Mouse (Mus musculus): ENCODE measurements around the gene Prmt3.

The Prmt3 gene

GRCm38 (mm10) chr7:49797171-49797570 is 19.0 kb downstream of the Prmt3 start:
- DNase-seq (ENCODE audit: low read depth, low spot score): no peak

GRCm38 (mm10) chr7:49803511-49803910 is 25.4 kb downstream of the Prmt3 start:
- DNase-seq (ENCODE audit: low read depth, low spot score): no peak

- no peak for DNase-seq (ENCODE audit: low read depth, low spot score)
Measured at GRCm38 (mm10) chr7:49804638-49805165, 26.6 kb downstream of the Prmt3 start.

- DNase-seq (ENCODE audit: low read depth, low spot score): no peak
Measured at GRCm38 (mm10) chr7:49805618-49806017, 27.5 kb downstream of the Prmt3 start.

- no peak for DNase-seq (ENCODE audit: low read depth, low spot score)
Measured at GRCm38 (mm10) chr7:49807093-49807682, 29.0 kb downstream of the Prmt3 start.

GRCm38 (mm10) chr7:49807846-49808622 is 29.9 kb downstream of the Prmt3 start:
- no peak for DNase-seq (ENCODE audit: low read depth, low spot score)

GRCm38 (mm10) chr7:49809100-49809499 is 31.0 kb downstream of the Prmt3 start:
- DNase-seq (ENCODE audit: low read depth, low spot score): no peak

- DNase-seq (ENCODE audit: low read depth, low spot score): no peak
Measured at GRCm38 (mm10) chr7:49809562-49809961, 31.4 kb downstream of the Prmt3 start.

GRCm38 (mm10) chr7:49811346-49811745 is 33.2 kb downstream of the Prmt3 start:
- DNase-seq (ENCODE audit: low read depth, low spot score): no peak

- no peak for DNase-seq (ENCODE audit: low read depth, low spot score)
Measured at GRCm38 (mm10) chr7:49819393-49819792, 41.2 kb downstream of the Prmt3 start.

GRCm38 (mm10) chr7:49821370-49821769 is 43.2 kb downstream of the Prmt3 start:
- no peak for DNase-seq (ENCODE audit: low read depth, low spot score)

GRCm38 (mm10) chr7:49822028-49822427 is 43.9 kb downstream of the Prmt3 start:
- no peak for DNase-seq (ENCODE audit: low read depth, low spot score)

- no peak for DNase-seq (ENCODE audit: low read depth, low spot score)
Measured at GRCm38 (mm10) chr7:49823595-49823994, 45.4 kb downstream of the Prmt3 start.

GRCm38 (mm10) chr7:49824043-49824442 is 45.9 kb downstream of the Prmt3 start:
- no peak for DNase-seq (ENCODE audit: low read depth, low spot score)

- DNase-seq (ENCODE audit: low read depth, low spot score): no peak
Measured at GRCm38 (mm10) chr7:49824581-49824980, 46.4 kb downstream of the Prmt3 start.

- DNase-seq (ENCODE audit: low read depth, low spot score): no peak
Measured at GRCm38 (mm10) chr7:49825492-49825891, 47.3 kb downstream of the Prmt3 start.

- DNase-seq (ENCODE audit: low read depth, low spot score): peak; percentile 17
Measured at GRCm38 (mm10) chr7:49827920-49828319, 49.8 kb downstream of the Prmt3 start.

- no peak for DNase-seq (ENCODE audit: low read depth, low spot score)
Measured at GRCm38 (mm10) chr7:49842366-49843282, 64.5 kb downstream of the Prmt3 start.

GRCm38 (mm10) chr7:49843304-49843933 is 65.3 kb downstream of the Prmt3 start:
- no peak for DNase-seq (ENCODE audit: low read depth, low spot score)

- no peak for DNase-seq (ENCODE audit: low read depth, low spot score)
Measured at GRCm38 (mm10) chr7:49847939-49848338, 69.8 kb downstream of the Prmt3 start.

All from CD4-positive helper T cell, adult 2 months (primary cell).